Mouse (Mus musculus) G1E (cell line): ENCODE measurements around the gene Gm4981.

Experiments
- CTCF ChIP-seq: IDR thresholded peaks from 2 replicates; pipeline ENCODE4 v1.5.1; 2012; ENCODE audit warnings: low read depth, low read length, inconsistent platforms, mixed read lengths
- GATA1 ChIP-seq: IDR thresholded peaks from 2 replicates; pipeline ENCODE4 v1.6.1; 2012; ENCODE audit warnings: borderline replicate concordance, low read length, inconsistent platforms, mixed read lengths
- POLR2AphosphoS5 ChIP-seq: IDR thresholded peaks from 2 replicates; pipeline ENCODE4 v1.6.1; 2012; ENCODE audit warnings: low read depth, low read length, inconsistent platforms; ENCODE audit not compliant: insufficient replicate concordance
- TAL1 ChIP-seq: conservative IDR thresholded peaks from 2 replicates; pipeline ENCODE4 v1.6.1; 2012; ENCODE audit warnings: low read depth, low read length, inconsistent platforms, mixed read lengths

- no peak for TF ChIP-seq CTCF
- TF ChIP-seq GATA1, result no peak
- TF ChIP-seq TAL1, result no peak
- TF ChIP-seq POLR2AphosphoS5, result no peak
Observed at GRCm38 (mm10) chr10:58249535-58249934, 13.0 kb upstream of the Gm4981 start.
